Mouse (Mus musculus): ENCODE measurements around the gene Dlgap4. TPM values are rescaled to one million over a fixed set of nuclear protein-coding genes. Genes with fewer than 3 reads are reported as not detected.

Dlgap4 gene
- total and polyA plus RNA-seq, 3 experiments, result 31.3 to 61.5 (median 32.5) TPM

DNA sequence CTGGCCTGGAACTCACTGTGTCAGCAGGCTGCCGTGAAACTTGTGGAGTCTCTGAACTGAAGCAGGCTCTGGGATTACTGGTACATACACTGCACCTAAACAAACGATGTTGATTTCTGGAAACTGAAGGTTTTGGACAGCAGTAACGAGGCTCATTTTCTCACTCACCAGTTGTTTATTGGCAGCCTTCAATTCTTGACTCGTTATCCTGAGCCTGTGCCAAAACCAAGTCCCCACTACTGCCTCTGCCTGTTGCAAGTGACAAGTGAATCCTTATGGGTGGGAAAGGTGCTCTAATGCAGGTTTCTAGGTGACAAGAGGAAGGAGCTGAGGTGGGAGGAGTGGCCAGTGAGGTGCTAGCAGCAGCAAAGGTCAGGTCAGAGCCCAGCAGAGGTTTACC lies 128.5 kb downstream of the Dlgap4 start:
- Histone ChIP-seq H3K36me3 (ENCODE audit: control insufficient read depth, insufficient read depth, low read length) (no peaks in the 10 kb centered on the region), H3K27ac (no peak overlapping the region), H3K9ac (ENCODE audit: low read depth, low read length) (no peak overlapping the region), H3K4me1 (ENCODE audit: control insufficient read depth, insufficient read depth, low read length) (peaks cover 37% of the 10 kb centered on the region), H3K79me2 (replicated peaks; ENCODE audit: control insufficient read depth, insufficient read depth, low read length) (peaks cover 9% of the 10 kb centered on the region), H3K4me3 (no peak overlapping the region), H3K27me3 (ENCODE audit: control insufficient read depth, insufficient read depth, low read length) (no peaks in the 10 kb centered on the region)
- TF ChIP-seq EP300 (IDR thresholded peaks at IDR 0.05; ENCODE audit: insufficient read depth, low read depth, low read length) (no peak), POLR2A (IDR thresholded peaks at IDR 0.05; ENCODE audit: insufficient read depth, low read depth, low read length) (no peak), CTCF (IDR thresholded peaks at IDR 0.05) (no peak)
- no peak for DNase-seq
- WGBS, result 14% methylated on average over 4 of the region's 4 CpGs
- intact Hi-C loops (cut with DNase I), result no loop called here

DNA sequence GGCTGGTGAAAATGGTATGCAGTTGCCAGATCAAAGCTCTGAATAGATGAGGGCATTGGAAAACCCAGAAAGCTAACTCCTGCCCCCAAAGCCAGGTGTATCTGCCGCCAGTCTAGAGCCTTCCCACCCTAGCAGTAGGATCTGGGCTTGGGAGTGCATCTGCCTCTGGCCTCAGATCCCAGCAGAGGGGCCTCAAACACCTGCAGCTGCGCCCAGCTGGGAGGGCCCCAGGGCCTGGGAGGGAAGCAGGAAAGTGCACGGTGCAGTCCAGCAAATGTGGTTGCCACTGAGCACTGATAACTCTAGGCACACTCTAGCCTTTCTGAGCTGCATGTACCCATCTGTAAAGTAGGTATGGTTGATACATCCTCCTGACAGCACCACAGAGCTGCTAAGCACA lies 129.7 kb downstream of the Dlgap4 start:
- DNase-seq, result no peak
- WGBS, result 85% methylated on average over 3 of the region's 3 CpGs
- Histone ChIP-seq H3K27ac (no peak overlapping the region), H3K4me3 (no peak overlapping the region), H3K4me1 (ENCODE audit: control insufficient read depth, insufficient read depth, low read length) (peaks cover 29% of the 10 kb centered on the region), H3K9ac (ENCODE audit: low read depth, low read length) (no peak overlapping the region), H3K27me3 (ENCODE audit: control insufficient read depth, insufficient read depth, low read length) (no peaks in the 10 kb centered on the region), H3K79me2 (replicated peaks; ENCODE audit: control insufficient read depth, insufficient read depth, low read length) (peaks cover 9% of the 10 kb centered on the region), H3K36me3 (ENCODE audit: control insufficient read depth, insufficient read depth, low read length) (no peaks in the 10 kb centered on the region)
- TF ChIP-seq CTCF (IDR thresholded peaks at IDR 0.05), result no peak
- no peak for TF ChIP-seq POLR2A (IDR thresholded peaks at IDR 0.05; ENCODE audit: insufficient read depth, low read depth, low read length)
- TF ChIP-seq EP300 (IDR thresholded peaks at IDR 0.05; ENCODE audit: insufficient read depth, low read depth, low read length), result no peak
- intact Hi-C loops (cut with DNase I), result no loop called here

DNA sequence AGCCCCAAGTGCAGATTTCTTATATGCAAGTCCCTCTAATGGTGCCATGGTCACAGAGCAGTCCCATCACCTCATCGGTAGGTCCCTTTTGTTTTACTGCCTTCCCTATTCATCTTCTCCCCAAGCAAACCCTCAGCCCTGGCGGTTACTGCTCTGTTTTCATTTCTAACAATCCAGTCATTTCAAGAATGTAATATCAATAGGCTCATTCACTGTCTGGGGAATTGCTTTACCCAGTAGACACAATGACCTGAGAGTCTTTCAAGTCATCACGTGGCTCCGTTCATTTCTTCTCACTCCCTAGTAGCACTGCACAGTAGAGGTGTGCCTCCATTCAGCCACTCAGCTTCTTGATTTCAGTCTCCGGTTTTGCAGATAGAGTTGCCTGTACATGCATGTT lies 130.9 kb downstream of the Dlgap4 start:
- WGBS, result 79% methylated on average over 5 of the region's 5 CpGs
- TF ChIP-seq CTCF (IDR thresholded peaks at IDR 0.05) (no peak), EP300 (IDR thresholded peaks at IDR 0.05; ENCODE audit: insufficient read depth, low read depth, low read length) (no peak), POLR2A (IDR thresholded peaks at IDR 0.05; ENCODE audit: insufficient read depth, low read depth, low read length) (no peak)

DNA sequence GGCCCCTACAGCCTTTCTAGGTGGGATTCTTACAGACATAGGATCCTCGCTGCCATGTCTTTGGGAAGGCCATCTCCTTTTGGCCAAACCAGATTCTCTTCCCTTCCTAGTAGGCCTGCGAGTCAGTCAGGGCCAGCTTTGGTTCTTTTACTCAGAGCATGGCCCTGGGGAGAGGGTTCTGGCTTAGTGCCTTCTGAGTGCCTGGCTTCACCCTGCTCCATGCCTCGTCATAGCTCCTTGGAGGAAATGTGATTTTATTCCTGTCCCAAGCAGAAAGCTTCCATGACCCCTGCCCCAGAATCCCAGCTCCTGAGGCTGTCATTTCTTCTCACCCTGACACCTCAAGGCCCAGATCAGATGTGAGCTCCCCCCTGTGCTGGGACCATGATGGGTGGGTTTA lies 133.8 kb downstream of the Dlgap4 start:
- no peak overlapping the region for H3K4me3 ChIP-seq
- no peak overlapping the region for H3K27ac ChIP-seq
- intact Hi-C loops (cut with DNase I), result no loop called here
- no peaks in the 10 kb centered on the region for H3K27me3 ChIP-seq (ENCODE audit: control insufficient read depth, insufficient read depth, low read length)
- H3K79me2 ChIP-seq (replicated peaks; ENCODE audit: control insufficient read depth, insufficient read depth, low read length), result 0 out of 2 replicates have a peak, but pooled peaks cover 1% of the 10 kb centered on the region
- no peaks in the 10 kb centered on the region for H3K36me3 ChIP-seq (ENCODE audit: control insufficient read depth, insufficient read depth, low read length)
- no peak for DNase-seq
- no peak overlapping the region for H3K9ac ChIP-seq (ENCODE audit: low read depth, low read length)
- 66% methylated on average over 3 of the region's 3 CpGs for WGBS
- H3K4me1 ChIP-seq (ENCODE audit: control insufficient read depth, insufficient read depth, low read length), result peaks cover 2% of the 10 kb centered on the region
- TF ChIP-seq POLR2A (IDR thresholded peaks at IDR 0.05; ENCODE audit: insufficient read depth, low read depth, low read length) (no peak), EP300 (IDR thresholded peaks at IDR 0.05; ENCODE audit: insufficient read depth, low read depth, low read length) (no peak), CTCF (IDR thresholded peaks at IDR 0.05) (no peak)

More for the DNA sequence above, 130.9 kb downstream of the Dlgap4 start:
- Histone ChIP-seq H3K27ac (no peak overlapping the region), H3K4me1 (ENCODE audit: control insufficient read depth, insufficient read depth, low read length) (peaks cover 26% of the 10 kb centered on the region), H3K79me2 (replicated peaks; ENCODE audit: control insufficient read depth, insufficient read depth, low read length) (peaks cover 9% of the 10 kb centered on the region), H3K36me3 (ENCODE audit: control insufficient read depth, insufficient read depth, low read length) (no peaks in the 10 kb centered on the region), H3K9ac (ENCODE audit: low read depth, low read length) (no peak overlapping the region), H3K4me3 (no peak overlapping the region), H3K27me3 (ENCODE audit: control insufficient read depth, insufficient read depth, low read length) (no peaks in the 10 kb centered on the region)
- no peak for DNase-seq
- intact Hi-C loops (cut with DNase I), result no loop called here

DNA sequence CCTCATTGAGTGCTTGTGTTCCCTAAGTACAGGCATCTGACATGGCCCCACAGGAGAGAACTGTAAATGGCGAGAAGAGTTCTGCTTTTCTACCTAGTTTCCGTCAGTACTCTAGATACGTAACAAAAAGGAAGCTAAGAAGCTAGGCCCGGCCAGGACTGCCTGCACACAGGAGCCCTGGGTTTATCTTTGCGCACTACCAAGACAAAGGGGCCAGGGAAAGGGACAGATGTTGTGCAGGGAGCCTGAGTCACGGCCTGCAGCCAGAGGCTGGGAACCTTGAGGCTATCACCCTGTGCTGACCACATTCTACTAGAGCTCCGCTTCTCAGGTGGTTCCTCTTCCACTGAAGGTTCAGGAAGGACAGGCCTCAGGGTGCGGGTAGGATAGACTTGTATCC lies 136.2 kb downstream of the Dlgap4 start:
- H3K27ac ChIP-seq, result no peak overlapping the region
- no peak overlapping the region for H3K9ac ChIP-seq (ENCODE audit: low read depth, low read length)
- H3K4me1 ChIP-seq (ENCODE audit: control insufficient read depth, insufficient read depth, low read length), result no peaks in the 10 kb centered on the region
- intact Hi-C loops (cut with DNase I), result no loop called here
- no peaks in the 10 kb centered on the region for H3K36me3 ChIP-seq (ENCODE audit: control insufficient read depth, insufficient read depth, low read length)
- TF ChIP-seq EP300 (IDR thresholded peaks at IDR 0.05; ENCODE audit: insufficient read depth, low read depth, low read length) (no peak), POLR2A (IDR thresholded peaks at IDR 0.05; ENCODE audit: insufficient read depth, low read depth, low read length) (no peak), CTCF (IDR thresholded peaks at IDR 0.05) (no peak)
- 88% methylated on average over 8 of the region's 8 CpGs for WGBS
- H3K4me3 ChIP-seq, result no peak overlapping the region
- no peaks in the 10 kb centered on the region for H3K27me3 ChIP-seq (ENCODE audit: control insufficient read depth, insufficient read depth, low read length)
- H3K79me2 ChIP-seq (replicated peaks; ENCODE audit: control insufficient read depth, insufficient read depth, low read length), result no peaks in the 10 kb centered on the region
- DNase-seq, result no peak

DNA sequence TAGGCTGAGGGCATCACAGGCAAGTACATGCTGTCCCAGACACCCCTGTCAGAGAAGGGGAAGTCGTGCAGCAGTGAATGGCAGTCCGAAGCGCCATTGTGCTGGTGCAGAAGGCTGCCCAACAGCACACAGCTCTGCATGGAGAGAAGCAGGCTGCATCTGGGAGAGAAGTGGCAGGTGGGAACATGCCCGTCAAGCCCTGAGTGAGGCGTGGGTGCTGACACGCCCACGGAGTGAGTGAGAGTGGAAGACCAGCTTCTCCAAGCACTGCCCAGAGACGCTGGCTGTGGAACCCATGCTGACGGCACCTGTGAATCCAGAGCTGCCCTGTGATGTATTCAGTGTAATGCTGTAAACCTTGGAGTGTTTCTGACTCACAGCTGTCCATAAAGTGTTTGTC lies 143.4 kb downstream of the Dlgap4 start:
- Histone ChIP-seq H3K27ac (no peak overlapping the region), H3K9ac (ENCODE audit: low read depth, low read length) (no peak overlapping the region), H3K79me2 (replicated peaks; ENCODE audit: control insufficient read depth, insufficient read depth, low read length) (no peaks in the 10 kb centered on the region), H3K4me3 (no peak overlapping the region), H3K4me1 (ENCODE audit: control insufficient read depth, insufficient read depth, low read length) (no peaks in the 10 kb centered on the region), H3K36me3 (ENCODE audit: control insufficient read depth, insufficient read depth, low read length) (no peaks in the 10 kb centered on the region), H3K27me3 (ENCODE audit: control insufficient read depth, insufficient read depth, low read length) (no peaks in the 10 kb centered on the region)
- no peak for DNase-seq
- WGBS, result 94% methylated on average over 9 of the region's 9 CpGs
- intact Hi-C loops (cut with DNase I), result no loop called here
- TF ChIP-seq CTCF (IDR thresholded peaks at IDR 0.05), result no peak
- TF ChIP-seq EP300 (IDR thresholded peaks at IDR 0.05; ENCODE audit: insufficient read depth, low read depth, low read length), result no peak
- TF ChIP-seq POLR2A (IDR thresholded peaks at IDR 0.05; ENCODE audit: insufficient read depth, low read depth, low read length), result no peak
